Mouse (Mus musculus): Measurements from ENCODE around the gene Rfc2.
"Not testable (repeated sequence)": the region's sequence is repeated elsewhere in the genome, so short reads cannot be mapped to it uniquely, and the experiment has no call there.

Gene Rfc2

GRCm38 (mm10) chr5:134648976-134649375 is 67.8 kb downstream of the Rfc2 start:
- not testable (repeated sequence) for DNase-seq (ENCODE audit: inconsistent ontology term)

- no peak for DNase-seq (ENCODE audit: inconsistent ontology term)
Measured at GRCm38 (mm10) chr5:134650926-134651325, 69.8 kb downstream of the Rfc2 start.

Data from Muller cell, postnatal 12 days (primary cell).